Mouse (Mus musculus): ENCODE data around the gene Rbms2. TPM values are rescaled to one million over a fixed set of nuclear protein-coding genes. Genes with fewer than 3 reads are reported as not detected.

Gene Rbms2
- polyA plus RNA-seq, 1 experiment from 2014 or later, result 11.7 TPM

- no peak for ATAC-seq
- no peaks in the 10 kb centered on the region for H3K4me1 ChIP-seq (replicated peaks; ENCODE audit: control insufficient read depth, insufficient read depth, low read length)
- H3K9ac ChIP-seq (ENCODE audit: low read depth, low read length), result no peak overlapping the region
- no peaks in the 10 kb centered on the region for H3K27me3 ChIP-seq (replicated peaks; ENCODE audit: control insufficient read depth, insufficient read depth, low read length)
- WGBS, result 74% methylated on average over 5 of the region's 5 CpGs
- H3K36me3 ChIP-seq (ENCODE audit: control insufficient read depth, insufficient read depth), result peaks cover 82% of the 10 kb centered on the region
- no peak overlapping the region for H3K4me3 ChIP-seq (ENCODE audit: low read depth, low read length)
- no peak for TF ChIP-seq CTCF (IDR thresholded peaks at IDR 0.05; ENCODE audit: low read depth)
- H3K9me3 ChIP-seq (ENCODE audit: control insufficient read depth), result no peaks in the 10 kb centered on the region
- no peak overlapping the region for H3K27ac ChIP-seq (ENCODE audit: low read depth, low read length)
- H3K4me2 ChIP-seq (replicated peaks; ENCODE audit: low read depth), result no peak overlapping the region
These were observed 52.6 kb downstream of the Rbms2 start for GRCm38 (mm10) chr10:128127497-128127896.

- no peak overlapping the region for H3K4me2 ChIP-seq (replicated peaks; ENCODE audit: low read depth)
- no peaks in the 10 kb centered on the region for H3K4me1 ChIP-seq (replicated peaks; ENCODE audit: control insufficient read depth, insufficient read depth, low read length)
- no peak for ATAC-seq
- H3K4me3 ChIP-seq (ENCODE audit: low read depth, low read length), result no peak overlapping the region
- H3K27ac ChIP-seq (ENCODE audit: low read depth, low read length), result no peak overlapping the region
- no peak overlapping the region for H3K9ac ChIP-seq (ENCODE audit: low read depth, low read length)
- H3K27me3 ChIP-seq (replicated peaks; ENCODE audit: control insufficient read depth, insufficient read depth, low read length), result no peaks in the 10 kb centered on the region
- 93% methylated on average over 14 of the region's 14 CpGs for WGBS
- peaks cover 89% of the 10 kb centered on the region for H3K36me3 ChIP-seq (ENCODE audit: control insufficient read depth, insufficient read depth)
- no peaks in the 10 kb centered on the region for H3K9me3 ChIP-seq (ENCODE audit: control insufficient read depth)
- TF ChIP-seq CTCF (IDR thresholded peaks at IDR 0.05; ENCODE audit: low read depth), result no peak
These were observed 54.1 kb downstream of the Rbms2 start for GRCm38 (mm10) chr10:128125951-128126350.

- TF ChIP-seq CTCF (IDR thresholded peaks at IDR 0.05; ENCODE audit: low read depth), result no peak
- Histone ChIP-seq H3K4me2 (replicated peaks; ENCODE audit: low read depth) (no peak overlapping the region), H3K4me3 (ENCODE audit: low read depth, low read length) (no peak overlapping the region), H3K9ac (ENCODE audit: low read depth, low read length) (no peak overlapping the region), H3K4me1 (replicated peaks; ENCODE audit: control insufficient read depth, insufficient read depth, low read length) (no peaks in the 10 kb centered on the region), H3K9me3 (ENCODE audit: control insufficient read depth) (no peaks in the 10 kb centered on the region), H3K27ac (ENCODE audit: low read depth, low read length) (no peak overlapping the region), H3K27me3 (replicated peaks; ENCODE audit: control insufficient read depth, insufficient read depth, low read length) (no peaks in the 10 kb centered on the region), H3K36me3 (ENCODE audit: control insufficient read depth, insufficient read depth) (peaks cover 86% of the 10 kb centered on the region)
- ATAC-seq, result no peak
- 94% methylated on average over 9 of the region's 9 CpGs for WGBS
These were observed 55.3 kb downstream of the Rbms2 start for GRCm38 (mm10) chr10:128124831-128125230.

GRCm38 (mm10) chr10:128123833-128124232, 56.3 kb downstream of the Rbms2 start:
- Histone ChIP-seq H3K4me3 (ENCODE audit: low read depth, low read length) (no peak overlapping the region), H3K27me3 (replicated peaks; ENCODE audit: control insufficient read depth, insufficient read depth, low read length) (no peaks in the 10 kb centered on the region), H3K9me3 (ENCODE audit: control insufficient read depth) (no peaks in the 10 kb centered on the region), H3K36me3 (ENCODE audit: control insufficient read depth, insufficient read depth) (peaks cover 93% of the 10 kb centered on the region), H3K27ac (ENCODE audit: low read depth, low read length) (no peak overlapping the region), H3K4me2 (replicated peaks; ENCODE audit: low read depth) (no peak overlapping the region), H3K4me1 (replicated peaks; ENCODE audit: control insufficient read depth, insufficient read depth, low read length) (no peaks in the 10 kb centered on the region), H3K9ac (ENCODE audit: low read depth, low read length) (no peak overlapping the region)
- no peak for TF ChIP-seq CTCF (IDR thresholded peaks at IDR 0.05; ENCODE audit: low read depth)
- ATAC-seq, result no peak
- 87% methylated on average over 7 of the region's 7 CpGs for WGBS

- no peak overlapping the region for H3K4me3 ChIP-seq (ENCODE audit: low read depth, low read length)
- H3K27me3 ChIP-seq (replicated peaks; ENCODE audit: control insufficient read depth, insufficient read depth, low read length), result no peaks in the 10 kb centered on the region
- TF ChIP-seq CTCF (IDR thresholded peaks at IDR 0.05; ENCODE audit: low read depth), result no peak
- no peak overlapping the region for H3K9ac ChIP-seq (ENCODE audit: low read depth, low read length)
- H3K9me3 ChIP-seq (ENCODE audit: control insufficient read depth), result no peaks in the 10 kb centered on the region
- H3K36me3 ChIP-seq (ENCODE audit: control insufficient read depth, insufficient read depth), result peaks cover 63% of the 10 kb centered on the region
- no peak for ATAC-seq
- H3K4me2 ChIP-seq (replicated peaks; ENCODE audit: low read depth), result no peak overlapping the region
- no peak overlapping the region for H3K27ac ChIP-seq (ENCODE audit: low read depth, low read length)
- no peaks in the 10 kb centered on the region for H3K4me1 ChIP-seq (replicated peaks; ENCODE audit: control insufficient read depth, insufficient read depth, low read length)
These were observed 68.9 kb downstream of the Rbms2 start for GRCm38 (mm10) chr10:128111227-128111626.

GRCm38 (mm10) chr10:128110103-128110761, 69.9 kb downstream of the Rbms2 start:
- Histone ChIP-seq H3K4me3 (ENCODE audit: low read depth, low read length) (no peak overlapping the region), H3K4me1 (replicated peaks; ENCODE audit: control insufficient read depth, insufficient read depth, low read length) (no peaks in the 10 kb centered on the region), H3K27me3 (replicated peaks; ENCODE audit: control insufficient read depth, insufficient read depth, low read length) (no peaks in the 10 kb centered on the region), H3K9ac (ENCODE audit: low read depth, low read length) (no peak overlapping the region), H3K4me2 (replicated peaks; ENCODE audit: low read depth) (no peak overlapping the region), H3K9me3 (ENCODE audit: control insufficient read depth) (no peaks in the 10 kb centered on the region), H3K36me3 (ENCODE audit: control insufficient read depth, insufficient read depth) (peaks cover 54% of the 10 kb centered on the region), H3K27ac (ENCODE audit: low read depth, low read length) (0 out of 2 replicates have a peak overlapping the region, but pooled peaks have one; percentile 11)
- no peak for TF ChIP-seq CTCF (IDR thresholded peaks at IDR 0.05; ENCODE audit: low read depth)
- 85% methylated on average over 4 of the region's 4 CpGs for WGBS
- no peak for ATAC-seq
